Mouse (Mus musculus): ENCODE results near the gene Ptpn22.

DNA sequence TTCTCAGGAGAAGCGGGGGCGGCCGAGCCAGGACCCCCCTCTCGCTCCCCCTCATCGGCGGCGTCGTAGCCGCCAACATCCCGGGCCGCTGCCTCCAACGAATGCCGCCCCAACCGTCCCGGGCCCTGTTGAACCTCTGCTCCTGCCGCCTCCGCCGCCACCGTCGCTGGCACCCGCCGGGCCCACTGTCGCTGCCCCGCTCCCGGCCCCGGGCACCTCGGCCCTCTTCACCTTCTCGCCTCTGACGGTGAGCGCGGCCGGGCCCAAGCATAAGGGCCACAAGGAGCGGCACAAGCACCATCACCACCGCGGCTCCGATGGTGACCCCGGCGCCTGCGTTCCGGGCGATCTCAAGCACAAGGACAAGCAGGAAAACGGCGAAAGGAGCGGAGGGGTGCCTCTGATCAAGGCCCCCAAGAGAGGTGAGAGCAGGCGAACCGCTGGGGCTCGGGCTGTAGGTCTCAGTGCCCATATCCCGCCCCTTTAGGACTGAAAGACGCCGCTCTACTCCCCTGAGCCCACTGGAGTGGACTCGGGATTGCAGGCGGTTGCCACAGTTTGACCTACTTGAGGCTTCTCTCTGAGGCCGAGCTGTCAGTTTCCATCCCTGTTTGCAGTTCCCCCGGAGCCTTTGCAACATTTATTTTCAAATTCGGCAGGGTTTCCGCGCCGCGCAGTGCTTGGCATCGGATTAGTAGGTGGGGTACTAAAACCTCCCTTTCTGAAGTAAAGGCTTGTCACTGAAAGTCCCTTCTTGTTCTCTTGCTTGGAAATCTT lies 55.3 kb downstream of the Ptpn22 start:
- no peak for TF ChIP-seq POLR2A (IDR thresholded peaks at IDR 0.05; ENCODE audit: control insufficient read depth, low read depth, low read length)
- TF ChIP-seq CTCF (IDR thresholded peaks at IDR 0.05; ENCODE audit: control insufficient read depth, insufficient read depth, insufficient replicate concordance, low read depth, low read length): no peak

Measured in testis, adult 2 months (tissue).